10 mouse cellular contexts compared by ENCODE assay signal in genomic region chr4:32932056-32932455, GRCm38 (mm10). TPM values are rescaled to one million over a fixed set of nuclear protein-coding genes. Genes with fewer than 3 reads are reported as not detected.
DNase-seq lines count a peak whose midpoint lies in the region; ATAC-seq and TF ChIP-seq lines count a peak whose summit lies in the region.
"Had no signal": no experiment of that assay in that cellular context is flagged by ENCODE, and none has a peak within 500 bp of the region (broad histone marks: within the 10 kb centered on the region; RNA-seq: fewer than 3 reads in every experiment).

No protein-coding gene starts in this region.

- no peaks in the 10 kb centered on the region; the same call in 1 of the 2 replicates for H3K4me1 ChIP-seq in intestine, embryonic 14.5 days (replicated peaks; ENCODE audit: control insufficient read depth, insufficient read depth, low read length)
- H3K4me1 ChIP-seq in intestine, postnatal 0 days (replicated peaks; ENCODE audit: control insufficient read depth, insufficient read depth, low read length), result no peaks in the 10 kb centered on the region
- H3K4me1 ChIP-seq in forebrain, embryonic 12.5 days, result 0 out of 2 replicates have a peak, but pooled peaks cover 4% of the 10 kb centered on the region

- no peak for DNase-seq in intestine, embryonic 14.5 days (ENCODE audit: low spot score)
- peak; percentile 95 for DNase-seq in ES-CJ7 (ENCODE audit: low read depth, low spot score)
- peak; percentile 64 for DNase-seq in embryo, embryonic 11 days
- peak; percentile 29 to 48 for DNase-seq in kidney, postnatal 36 days
- DNase-seq in layer of hippocampus, adult 8-10 months (ENCODE audit: low spot score in 2 of 2), result no peak
- no peak for DNase-seq in cerebellum, postnatal 14 days

- 44% methylated on average over 9 of the region's 9 CpGs for WGBS in intestine, embryonic 14.5 days
- 63% methylated on average over 9 of the region's 9 CpGs for WGBS in intestine, postnatal 0 days
- 71% methylated on average over 9 of the region's 9 CpGs for WGBS in forebrain, embryonic 12.5 days

- H3K9ac ChIP-seq in intestine, embryonic 14.5 days (ENCODE audit: low read length), result no peak overlapping the region
- H3K9ac ChIP-seq in intestine, postnatal 0 days (ENCODE audit: low read depth, low read length), result no peak overlapping the region
- no peak overlapping the region for H3K9ac ChIP-seq in forebrain, embryonic 12.5 days
- H3K9ac ChIP-seq: limb, embryonic 15.5 days; neural tube, embryonic 13.5 days had no signal

- H3K27me3 ChIP-seq in intestine, embryonic 14.5 days (replicated peaks; ENCODE audit: control insufficient read depth, insufficient read depth, low read length), result no peaks in the 10 kb centered on the region
- no peaks in the 10 kb centered on the region for H3K27me3 ChIP-seq in intestine, postnatal 0 days (replicated peaks; ENCODE audit: control insufficient read depth, insufficient read depth, low read length)
- H3K27me3 ChIP-seq in forebrain, embryonic 12.5 days, result no peaks in the 10 kb centered on the region
- H3K27me3 ChIP-seq: limb, embryonic 15.5 days; neural tube, embryonic 13.5 days had no signal

- no peaks in the 10 kb centered on the region for H3K9me3 ChIP-seq in intestine, embryonic 14.5 days (ENCODE audit: control insufficient read depth, low read length)
- no peaks in the 10 kb centered on the region for H3K9me3 ChIP-seq in intestine, postnatal 0 days (ENCODE audit: control insufficient read depth)
- H3K9me3 ChIP-seq in forebrain, embryonic 12.5 days, result no peaks in the 10 kb centered on the region
- H3K9me3 ChIP-seq: limb, embryonic 15.5 days; neural tube, embryonic 13.5 days had no signal

- H3K4me2 ChIP-seq in intestine, embryonic 14.5 days (ENCODE audit: low read length), result no peak overlapping the region
- H3K4me2 ChIP-seq in intestine, postnatal 0 days (replicated peaks; ENCODE audit: low read depth), result no peak overlapping the region
- no peak overlapping the region for H3K4me2 ChIP-seq in forebrain, embryonic 12.5 days
- H3K4me2 ChIP-seq: limb, embryonic 15.5 days; neural tube, embryonic 13.5 days had no signal

- no peak overlapping the region for H3K27ac ChIP-seq in intestine, embryonic 14.5 days (ENCODE audit: low read depth)
- H3K27ac ChIP-seq in intestine, postnatal 0 days (ENCODE audit: low read depth, low read length), result no peak overlapping the region
- no peak overlapping the region for H3K27ac ChIP-seq in forebrain, embryonic 12.5 days
- H3K27ac ChIP-seq: limb, embryonic 15.5 days; neural tube, embryonic 13.5 days had no signal

- H3K4me3 ChIP-seq in intestine, embryonic 14.5 days (ENCODE audit: low read depth, low read length), result no peak overlapping the region
- H3K4me3 ChIP-seq in intestine, postnatal 0 days (ENCODE audit: low read depth, low read length), result no peak overlapping the region
- no peak overlapping the region for H3K4me3 ChIP-seq in forebrain, embryonic 12.5 days (replicated peaks)
- H3K4me3 ChIP-seq: limb, embryonic 15.5 days; neural tube, embryonic 13.5 days had no signal

- ATAC-seq in intestine, embryonic 14.5 days (replicated peaks; ENCODE audit: low FRiP score, low TSS enrichment, low read depth), result 0 out of 2 replicates have a peak, but pooled peaks have one; percentile 3
- ATAC-seq in intestine, postnatal 0 days, result no peak
- no peak for ATAC-seq in forebrain, embryonic 12.5 days (ENCODE audit: low FRiP score)

- H3K36me3 ChIP-seq in intestine, embryonic 14.5 days (ENCODE audit: control insufficient read depth, insufficient read depth, low read length), result no peaks in the 10 kb centered on the region
- no peaks in the 10 kb centered on the region for H3K36me3 ChIP-seq in intestine, postnatal 0 days (ENCODE audit: control insufficient read depth, insufficient read depth)
- H3K36me3 ChIP-seq in forebrain, embryonic 12.5 days (replicated peaks), result no peaks in the 10 kb centered on the region
- H3K36me3 ChIP-seq: limb, embryonic 15.5 days; neural tube, embryonic 13.5 days had no signal

- TF ChIP-seq CTCF in intestine, postnatal 0 days (IDR thresholded peaks at IDR 0.05; ENCODE audit: low read depth), result no peak

RNA-seq across cellular contexts. Expression of gene Ankrd6, which starts 18.6 kb away (rescaled TPM):
- polyA plus RNA-seq in intestine, embryonic 14.5 days (2014; fragmentation: Nextera tagmentation; extraction: Ambion mirVana), result 5.0 and 6.1 TPM in 2 replicates
- polyA plus RNA-seq in intestine, postnatal 0 days (2015; fragmentation: Nextera tagmentation; extraction: Ambion mirVana), result 1.3 and 1.6 TPM in 2 replicates
- 22.3 and 22.6 TPM in 2 replicates for polyA plus RNA-seq in forebrain, embryonic 12.5 days (2016; fragmentation: Nextera tagmentation; extraction: Ambion mirVana)
- total RNA-seq in layer of hippocampus, adult 8-10 months (2022), result 10 to 100 TPM; 33.9 to 41.8 (median 34.3) TPM

RNA-seq across cellular contexts. Expression of gene Rragd, which starts 50.8 kb away (rescaled TPM):
- polyA plus RNA-seq in intestine, embryonic 14.5 days (2014; fragmentation: Nextera tagmentation; extraction: Ambion mirVana), result 10.0 and 14.5 TPM in 2 replicates
- polyA plus RNA-seq in intestine, postnatal 0 days (2015; fragmentation: Nextera tagmentation; extraction: Ambion mirVana), result 51.9 and 56.4 TPM in 2 replicates
- polyA plus RNA-seq in forebrain, embryonic 12.5 days (2016; fragmentation: Nextera tagmentation; extraction: Ambion mirVana), result 31.2 and 31.8 TPM in 2 replicates
- total RNA-seq in layer of hippocampus, adult 8-10 months (2022), result 10 to 100 TPM; 60.6 to 67.8 (median 64.7) TPM

Comparison
In these comparisons a context has a peak if more than half of its experiments do, and no peak if none do; other contexts are left out.
1. DNase-seq: peak in ES-CJ7 (single experiment), embryo, embryonic 11 days (single experiment) and kidney, postnatal 36 days (2 of 2); none in intestine, embryonic 14.5 days (single experiment), layer of hippocampus, adult 8-10 months (0 of 2) and cerebellum, postnatal 14 days (0 of 2).